15 mouse cellular contexts compared by ENCODE assay signal in genomic region chr16:35802163-35802562, GRCm38 (mm10).
"Had no signal": no experiment of that assay in that cellular context is flagged by ENCODE, and none has a peak within 500 bp of the region (broad histone marks: within the 10 kb centered on the region; RNA-seq: fewer than 3 reads in every experiment).

No protein-coding gene starts in this region.

- H3K4me2 ChIP-seq: kidney, embryonic 15.5 days; limb, embryonic 12.5 days; liver, embryonic 15.5 days; lung, embryonic 15.5 days; midbrain, embryonic 13.5 days; neural tube, embryonic 12.5 days had no signal

- H3K36me3 ChIP-seq: lung, embryonic 15.5 days had no signal

- ATAC-seq: intestine, embryonic 16.5 days; midbrain, embryonic 13.5 days had no signal

- H3K9me3 ChIP-seq: liver, embryonic 15.5 days; lung, embryonic 15.5 days had no signal

- H3K4me3 ChIP-seq: kidney, embryonic 15.5 days; left cerebral cortex, adult 2 months; limb, embryonic 12.5 days; liver, embryonic 15.5 days; lung, embryonic 15.5 days; midbrain, embryonic 13.5 days; neural tube, embryonic 12.5 days had no signal

- H3K4me1 ChIP-seq: kidney, embryonic 15.5 days; limb, embryonic 12.5 days; lung, embryonic 15.5 days; midbrain, embryonic 13.5 days; neural tube, embryonic 12.5 days had no signal

- DNase-seq: kidney, adult 2 months; kidney, postnatal 25 days; retina, postnatal 1 day; right cerebral cortex, postnatal 4 days; spleen, adult 18-20 months; thymus, adult 18-20 months; thymus, postnatal 25 days had no signal

- H3K27ac ChIP-seq: kidney, embryonic 15.5 days; left cerebral cortex, adult 2 months; limb, embryonic 12.5 days; lung, embryonic 15.5 days; midbrain, embryonic 13.5 days; neural tube, embryonic 12.5 days had no signal

- H3K27me3 ChIP-seq: kidney, embryonic 15.5 days; limb, embryonic 12.5 days; liver, embryonic 15.5 days; lung, embryonic 15.5 days; midbrain, embryonic 13.5 days; neural tube, embryonic 12.5 days had no signal

- H3K9ac ChIP-seq: kidney, embryonic 15.5 days; limb, embryonic 12.5 days; liver, embryonic 15.5 days; lung, embryonic 15.5 days; midbrain, embryonic 13.5 days; neural tube, embryonic 12.5 days had no signal
